Mouse (Mus musculus) hindbrain, embryonic 16.5 days (tissue): ENCODE results near the gene Muc3a. TPM values are rescaled to one million over a fixed set of nuclear protein-coding genes. Genes with fewer than 3 reads are reported as not detected.

ENCODE experiments used
- ATAC-seq: fragments of 200-750 bp; cut with Nextera tagmentation; 2 replicates; pipeline ENCODE4 v1.8.0; 2017; ENCODE audit warnings: moderate TSS enrichment, moderate library complexity
- H3K27ac ChIP-seq: fragments of 300-500 bp; sonication (generic); 2 replicates; pipeline ENCODE4 v1.5.1; 2014; ENCODE audit warnings: low read depth, mild to moderate bottlenecking, control low read depth, low read length, moderate library complexity
- H3K27me3 ChIP-seq: fragments of 300-500 bp; sonication (generic); replicated peaks from 2 replicates; pipeline ENCODE4 v1.6.1; 2014; ENCODE audit warnings: low read length; ENCODE audit not compliant: control insufficient read depth, insufficient read depth
- H3K36me3 ChIP-seq: fragments of 300-500 bp; sonication (generic); 2 replicates; pipeline ENCODE4 v1.6.1; 2014; ENCODE audit warnings: mild to moderate bottlenecking, low read length, moderate library complexity, mixed read lengths; ENCODE audit not compliant: control insufficient read depth, insufficient read depth
- H3K4me1 ChIP-seq: fragments of 300-500 bp; sonication (generic); 2 replicates; pipeline ENCODE4 v1.6.1; 2014; ENCODE audit warnings: low read depth, low read length; ENCODE audit not compliant: control insufficient read depth, insufficient read depth
- H3K4me2 ChIP-seq: fragments of 300-500 bp; sonication (generic); 2 replicates; pipeline ENCODE4 v1.6.1; 2014; ENCODE audit warnings: mild to moderate bottlenecking, low read length, control low read depth, moderate library complexity
- H3K4me3 ChIP-seq: fragments of 300-500 bp; sonication (generic); 2 replicates; pipeline ENCODE4 v1.5.1; 2014; ENCODE audit warnings: mild to moderate bottlenecking, low read length, control low read depth, moderate library complexity
- H3K9ac ChIP-seq: fragments of 300-500 bp; sonication (generic); 2 replicates; pipeline ENCODE4 v1.6.1; 2014; ENCODE audit warnings: low read depth, mild to moderate bottlenecking, control low read depth, low read length, moderate library complexity
- H3K9me3 ChIP-seq: fragments of 300-500 bp; sonication (generic); 2 replicates; pipeline ENCODE4 v1.6.1; 2014; ENCODE audit warnings: mild to moderate bottlenecking, low read length, moderate library complexity; ENCODE audit not compliant: control insufficient read depth
- WGBS: fragments of 180-500 bp; shearing (Covaris S2); extraction: QIAGEN DNeasy Blood & Tissue Kit; methylation state at CpG from one replicate; pipeline ENCODE4 v1.1.7; 2014; 5-methylcytosine and 5-hydroxymethylcytosine counted together
- polyA plus RNA-seq: library from polyadenylated mRNA; unstranded; fragments of >200 nt; fragmentation: Nextera tagmentation; extraction: Ambion mirVana; gene quantifications from 2 replicates; pipeline ENCODE4 v1.2.1, GENCODE M21; 2015

Gene Muc3a
- polyA plus RNA-seq, 1 experiment from 2014 or later = 0.55 TPM

DNA sequence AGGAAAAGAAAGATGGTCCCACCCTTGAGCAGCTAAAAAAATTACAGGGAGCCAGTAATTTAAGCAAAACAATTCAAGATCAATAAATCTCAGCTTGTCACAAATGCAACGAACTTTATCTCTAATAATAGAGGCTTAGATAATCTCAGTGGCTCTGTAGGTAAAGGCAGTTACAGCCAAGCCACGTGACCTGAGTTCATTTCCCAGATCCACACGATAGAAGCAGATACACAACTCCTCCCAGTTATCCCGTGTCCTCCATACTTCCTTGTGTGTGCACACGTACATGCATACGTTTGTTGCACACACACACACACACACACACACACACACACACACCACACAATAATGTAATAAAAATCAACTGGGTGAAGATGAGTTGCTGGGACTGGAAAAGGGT lies 38.2 kb downstream of the Muc3a start:
- WGBS = 83% methylated on average over 6 of the region's 6 CpGs
- peaks cover 1% of the 10 kb centered on the region for H3K9me3 ChIP-seq
- ATAC-seq = no peak

GRCm38 (mm10) chr5:137172591-137172990 lies 39.6 kb downstream of the Muc3a start:
- Histone ChIP-seq H3K4me2 (no peak overlapping the region), H3K4me1 (no peaks in the 10 kb centered on the region), H3K27ac (no peak overlapping the region), H3K9me3 (no peaks in the 10 kb centered on the region), H3K4me3 (no peak overlapping the region), H3K9ac (no peak overlapping the region), H3K27me3 (no peaks in the 10 kb centered on the region), H3K36me3 (no peaks in the 10 kb centered on the region)
- WGBS = 0% methylated on average over 1 of the region's 1 CpGs
- no peak for ATAC-seq

More for the DNA sequence above, 38.2 kb downstream of the Muc3a start:
- no peaks in the 10 kb centered on the region for H3K4me1 ChIP-seq
- H3K36me3 ChIP-seq = no peaks in the 10 kb centered on the region
- H3K9ac ChIP-seq = no peak overlapping the region
- no peaks in the 10 kb centered on the region for H3K27me3 ChIP-seq
- H3K27ac ChIP-seq = no peak overlapping the region
- no peak overlapping the region for H3K4me2 ChIP-seq
- no peak overlapping the region for H3K4me3 ChIP-seq

GRCm38 (mm10) chr5:137171478-137171877 lies 40.7 kb downstream of the Muc3a start:
- H3K4me3 ChIP-seq = no peak overlapping the region
- H3K9ac ChIP-seq = no peak overlapping the region
- H3K36me3 ChIP-seq = no peaks in the 10 kb centered on the region
- H3K4me2 ChIP-seq = no peak overlapping the region
- ATAC-seq = no peak
- H3K27ac ChIP-seq = no peak overlapping the region
- H3K9me3 ChIP-seq = no peaks in the 10 kb centered on the region
- 62% methylated on average over 7 of the region's 7 CpGs for WGBS
- H3K4me1 ChIP-seq = no peaks in the 10 kb centered on the region
- no peaks in the 10 kb centered on the region for H3K27me3 ChIP-seq

GRCm38 (mm10) chr5:137170836-137171380 lies 41.3 kb downstream of the Muc3a start:
- 78% methylated on average over 9 of the region's 9 CpGs for WGBS
- H3K9ac ChIP-seq = no peak overlapping the region
- H3K4me3 ChIP-seq = no peak overlapping the region
- no peaks in the 10 kb centered on the region for H3K4me1 ChIP-seq
- ATAC-seq = no peak
- no peaks in the 10 kb centered on the region for H3K27me3 ChIP-seq
- no peak overlapping the region for H3K27ac ChIP-seq
- H3K4me2 ChIP-seq = no peak overlapping the region
- no peaks in the 10 kb centered on the region for H3K9me3 ChIP-seq
- H3K36me3 ChIP-seq = no peaks in the 10 kb centered on the region

DNA sequence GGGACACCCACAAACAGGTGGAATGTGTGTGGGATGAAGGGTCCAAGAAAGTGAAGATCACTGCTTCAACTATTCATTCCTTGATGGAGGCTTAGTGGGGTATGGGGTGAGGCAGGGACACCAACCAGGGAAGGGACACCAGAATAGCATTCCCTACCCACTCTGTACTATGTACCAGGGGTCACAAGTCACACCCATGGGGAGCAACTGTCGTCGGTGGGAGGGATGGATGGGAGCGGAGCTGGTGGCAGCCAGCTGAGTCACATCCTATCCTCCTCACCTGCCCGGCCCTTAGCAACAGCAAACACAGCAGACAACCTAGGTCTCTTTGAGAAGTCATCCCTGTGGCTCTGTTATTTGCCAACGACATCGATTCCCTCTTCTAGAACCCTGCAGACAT lies 44.6 kb downstream of the Muc3a start:
- no peak overlapping the region for H3K27ac ChIP-seq
- H3K36me3 ChIP-seq = no peaks in the 10 kb centered on the region
- H3K4me3 ChIP-seq = no peak overlapping the region
- H3K9ac ChIP-seq = no peak overlapping the region
- no peak for ATAC-seq
- H3K4me1 ChIP-seq = no peaks in the 10 kb centered on the region
- H3K9me3 ChIP-seq = no peaks in the 10 kb centered on the region
- no peaks in the 10 kb centered on the region for H3K27me3 ChIP-seq
- H3K4me2 ChIP-seq = no peak overlapping the region
- WGBS = 71% methylated on average over 6 of the region's 6 CpGs

GRCm38 (mm10) chr5:137166012-137166411 lies 46.2 kb downstream of the Muc3a start:
- Histone ChIP-seq H3K9me3 (no peaks in the 10 kb centered on the region), H3K27me3 (no peaks in the 10 kb centered on the region), H3K4me2 (no peak overlapping the region), H3K36me3 (no peaks in the 10 kb centered on the region), H3K9ac (no peak overlapping the region), H3K27ac (no peak overlapping the region), H3K4me3 (no peak overlapping the region), H3K4me1 (no peaks in the 10 kb centered on the region)
- WGBS = 81% methylated on average over 9 of the region's 9 CpGs
- no peak for ATAC-seq

DNA sequence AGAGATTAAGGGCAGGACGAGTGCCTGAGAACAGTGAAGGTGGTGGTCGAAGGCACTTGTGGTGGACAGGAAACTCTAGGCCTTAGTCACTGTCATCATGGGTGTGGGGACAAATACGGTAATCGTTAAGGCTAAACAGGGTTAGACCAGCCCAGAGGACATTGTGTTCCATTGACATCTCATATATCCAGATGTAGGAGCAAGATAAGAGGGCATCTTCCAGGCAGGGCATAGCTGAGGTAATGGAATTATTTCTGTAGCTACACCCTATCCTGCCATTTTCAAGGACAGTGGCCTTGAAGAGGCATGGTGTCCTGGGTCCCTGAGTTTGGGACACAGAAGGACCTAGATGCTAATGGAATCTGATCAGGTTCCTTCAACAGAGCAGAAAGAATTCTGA lies 50.3 kb downstream of the Muc3a start:
- H3K27me3 ChIP-seq = no peaks in the 10 kb centered on the region
- H3K9me3 ChIP-seq = no peaks in the 10 kb centered on the region
- H3K4me3 ChIP-seq = no peak overlapping the region
- H3K9ac ChIP-seq = no peak overlapping the region
- H3K4me2 ChIP-seq = no peak overlapping the region
- no peak for ATAC-seq
- H3K4me1 ChIP-seq = no peaks in the 10 kb centered on the region
- WGBS = 79% methylated on average over 4 of the region's 4 CpGs
- H3K27ac ChIP-seq = no peak overlapping the region
- no peaks in the 10 kb centered on the region for H3K36me3 ChIP-seq

- Histone ChIP-seq H3K36me3 (no peaks in the 10 kb centered on the region), H3K4me3 (no peak overlapping the region), H3K27me3 (no peaks in the 10 kb centered on the region), H3K4me1 (no peaks in the 10 kb centered on the region), H3K9me3 (no peaks in the 10 kb centered on the region), H3K27ac (no peak overlapping the region), H3K4me2 (no peak overlapping the region), H3K9ac (no peak overlapping the region)
- WGBS = 36% methylated on average over 11 of the region's 11 CpGs
- no peak for ATAC-seq
Observed at GRCm38 (mm10) chr5:137159461-137159860, 52.7 kb downstream of the Muc3a start.
